ENCODE assay signal across 13 mouse cellular contexts in the genomic region with DNA sequence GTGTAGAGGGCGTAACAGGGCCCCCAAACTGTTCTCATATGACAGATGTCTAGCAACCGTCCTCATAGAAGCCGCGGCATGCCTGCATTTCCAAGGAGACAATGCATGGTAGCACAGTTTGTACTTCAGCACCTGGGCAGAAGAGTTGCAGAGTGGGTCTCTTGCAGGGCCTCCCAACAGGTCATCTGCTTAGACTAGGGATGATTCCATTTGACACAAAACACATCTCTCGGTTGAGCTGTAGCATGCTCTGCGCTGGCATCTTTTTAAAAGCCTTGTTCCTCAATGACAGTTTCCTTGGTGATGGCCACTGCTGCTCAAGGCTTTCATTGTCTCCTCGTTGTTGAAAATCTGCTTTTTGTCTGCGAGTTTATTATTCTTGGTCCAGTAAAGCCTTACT.
"Had no signal": no experiment of that assay in that cellular context is flagged by ENCODE, and none has a peak within 500 bp of the region (broad histone marks: within the 10 kb centered on the region; RNA-seq: fewer than 3 reads in every experiment).

No protein-coding gene starts in this region.

- H3K9me3 ChIP-seq: liver, embryonic 13.5 days; lung, embryonic 15.5 days; neural tube, embryonic 13.5 days had no signal

- H3K27ac ChIP-seq: kidney, postnatal 0 days; limb, embryonic 12.5 days; liver, embryonic 13.5 days; lung, embryonic 15.5 days; neural tube, embryonic 13.5 days had no signal

- H3K4me2 ChIP-seq: limb, embryonic 12.5 days; liver, embryonic 13.5 days; lung, embryonic 15.5 days; neural tube, embryonic 13.5 days had no signal

- H3K4me1 ChIP-seq: limb, embryonic 12.5 days; liver, embryonic 13.5 days; lung, embryonic 15.5 days had no signal

- H3K27me3 ChIP-seq: limb, embryonic 12.5 days; liver, embryonic 13.5 days; lung, embryonic 15.5 days; neural tube, embryonic 13.5 days had no signal

- H3K4me3 ChIP-seq: limb, embryonic 12.5 days; liver, embryonic 13.5 days; lung, embryonic 15.5 days; neural tube, embryonic 13.5 days had no signal

- H3K36me3 ChIP-seq: limb, embryonic 12.5 days; liver, embryonic 13.5 days; lung, embryonic 15.5 days; neural tube, embryonic 13.5 days had no signal

- ATAC-seq: liver, postnatal 0 days had no signal

- DNase-seq: kidney, adult 11 months; kidney, adult 9 months; kidney, postnatal 36 days; layer of hippocampus, adult 9-11 months; liver; liver, embryonic 13.5 days; liver, postnatal 0 days; right cerebral cortex, adult 18-20 months; right cerebral cortex, postnatal 25 days had no signal

- H3K9ac ChIP-seq: limb, embryonic 12.5 days; liver, embryonic 13.5 days; liver, postnatal 0 days; lung, embryonic 15.5 days; neural tube, embryonic 13.5 days had no signal
